Mouse (Mus musculus) lung, embryonic 16.5 days (tissue): ENCODE results near the gene Ier2. TPM values are rescaled to one million over a fixed set of nuclear protein-coding genes. Genes with fewer than 3 reads are reported as not detected.
A peak's percentile ranks its signal among the peaks of the same experiment; 100 is the strongest.
"Not testable (repeated sequence)": the region's sequence is repeated elsewhere in the genome, so short reads cannot be mapped to it uniquely, and the experiment has no call there.

Source experiments
- ATAC-seq: fragments of 200-750 bp; cut with Nextera tagmentation; 2 replicates; pipeline ENCODE4 v1.8.0; 2017; ENCODE audit warnings: low read depth, mild to moderate bottlenecking, moderate library complexity
- H3K27ac ChIP-seq: fragments of 300-500 bp; sonication (generic); 2 replicates; pipeline ENCODE4 v1.5.1; 2014; ENCODE audit warnings: mild to moderate bottlenecking, control low read depth, low read length
- H3K27me3 ChIP-seq: fragments of 300-500 bp; sonication (generic); 2 replicates; pipeline ENCODE4 v1.6.1; 2014; ENCODE audit warnings: low read depth, low read length, mixed read lengths; ENCODE audit not compliant: control insufficient read depth, insufficient read depth
- H3K36me3 ChIP-seq: fragments of 300-500 bp; sonication (generic); 2 replicates; pipeline ENCODE4 v1.6.1; 2014; ENCODE audit warnings: low read length; ENCODE audit not compliant: control insufficient read depth, insufficient read depth
- H3K4me1 ChIP-seq: fragments of 300-500 bp; sonication (generic); replicated peaks from 2 replicates; pipeline ENCODE4 v1.6.1; 2014; ENCODE audit warnings: low read length, mixed read lengths; ENCODE audit not compliant: control insufficient read depth, insufficient read depth
- H3K4me2 ChIP-seq: fragments of 300-500 bp; sonication (generic); 2 replicates; pipeline ENCODE4 v1.6.1; 2014; ENCODE audit warnings: low read depth, low read length, control low read depth
- H3K4me3 ChIP-seq: fragments of 300-500 bp; sonication (generic); 2 replicates; pipeline ENCODE4 v1.5.1; 2014; ENCODE audit warnings: mild to moderate bottlenecking, low read length, control low read depth
- H3K9ac ChIP-seq: fragments of 300-500 bp; sonication (generic); 2 replicates; pipeline ENCODE4 v1.6.1; 2014; ENCODE audit warnings: low read length, control low read depth
- H3K9me3 ChIP-seq: fragments of 300-500 bp; sonication (generic); 2 replicates; pipeline ENCODE4 v1.6.1; 2016; ENCODE audit warnings: low read length; ENCODE audit not compliant: control insufficient read depth
- WGBS: fragments of 180-500 bp; shearing (Covaris S2); extraction: QIAGEN DNeasy Blood & Tissue Kit; methylation state at CpG from one replicate; pipeline ENCODE4 v1.1.7; 2014; 5-methylcytosine and 5-hydroxymethylcytosine counted together
- polyA plus RNA-seq: library from polyadenylated mRNA; unstranded; fragments of >200 nt; fragmentation: Nextera tagmentation; extraction: Ambion mirVana; gene quantifications from 2 replicates; pipeline ENCODE4 v1.2.1, GENCODE M21; 2015

Ier2 gene
- polyA plus RNA-seq, 1 experiment from 2014 or later: 83.2 TPM

DNA sequence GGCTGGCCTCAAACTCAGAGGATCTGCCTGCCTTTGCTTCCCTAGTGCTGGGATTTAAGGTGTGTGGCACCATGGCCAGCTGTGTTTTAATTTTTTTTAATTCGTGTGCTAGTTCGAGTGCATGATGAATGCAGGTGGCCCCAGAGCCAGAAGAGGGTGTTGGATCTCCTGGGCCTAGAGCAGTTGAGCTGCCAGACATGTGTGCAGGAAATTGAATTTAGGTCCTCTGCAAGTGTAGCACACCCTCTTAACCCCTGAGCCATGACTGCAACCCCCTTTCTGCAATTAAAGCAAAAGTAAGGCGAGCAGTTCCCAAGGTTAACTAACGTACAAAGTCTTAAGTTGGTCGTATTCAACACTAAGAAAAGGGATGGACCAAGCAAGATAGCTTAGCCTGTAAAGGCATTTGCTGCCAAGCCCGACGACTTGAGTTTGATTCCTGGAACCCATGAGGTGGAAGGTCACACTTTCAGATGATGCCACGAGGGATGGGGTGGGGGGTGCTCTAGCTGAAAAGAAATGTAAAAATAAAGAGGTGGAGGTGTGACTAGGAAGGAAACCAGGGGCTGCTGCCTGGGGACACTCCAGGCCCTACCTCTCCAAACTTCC, 24.6 kb downstream of the Ier2 start:
- no peaks in the 10 kb centered on the region for H3K9me3 ChIP-seq
- 37% methylated on average over 8 of the region's 8 CpGs for WGBS
- H3K4me1 ChIP-seq: peaks cover 33% of the 10 kb centered on the region
- peak overlapping the region; percentile 96 for H3K4me2 ChIP-seq
- no peak for ATAC-seq
- no peaks in the 10 kb centered on the region for H3K27me3 ChIP-seq
- peak overlapping the region; percentile 61 for H3K4me3 ChIP-seq
- no peaks in the 10 kb centered on the region for H3K36me3 ChIP-seq
- H3K9ac ChIP-seq: peak overlapping the region; percentile 82
- no peak overlapping the region for H3K27ac ChIP-seq

DNA sequence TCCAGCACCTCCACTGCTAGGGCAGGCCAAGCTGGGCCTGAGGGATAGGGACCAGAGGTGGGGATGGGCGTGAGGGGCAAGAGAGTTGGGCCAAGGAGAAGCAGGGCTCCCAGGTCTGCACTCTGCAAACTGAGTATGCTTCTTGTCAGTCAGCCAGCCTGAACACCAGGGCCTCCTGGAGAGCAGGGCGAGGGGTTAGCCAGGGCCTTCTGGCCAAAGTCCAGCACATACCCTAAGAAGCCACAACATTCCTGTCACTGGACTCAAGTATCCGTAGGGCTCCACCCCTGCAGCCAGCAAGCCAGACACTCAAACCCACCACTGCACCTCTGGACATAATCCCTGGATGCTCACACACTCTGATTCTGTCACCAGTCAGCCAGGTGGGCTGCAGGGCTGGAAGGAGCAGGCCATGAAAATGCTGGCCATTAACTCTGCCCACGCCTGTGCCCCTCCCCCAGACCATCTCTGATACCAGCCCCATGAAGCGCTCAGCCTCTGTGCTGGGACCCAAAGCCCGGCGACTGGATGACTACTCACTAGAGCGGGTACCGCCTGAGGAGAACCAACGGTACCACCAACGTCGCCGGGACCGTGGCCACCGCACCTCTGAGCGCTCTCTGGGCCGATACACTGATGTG, 26.5 kb downstream of the Ier2 start:
- Histone ChIP-seq H3K9me3 (no peaks in the 10 kb centered on the region), H3K4me1 (peaks cover 33% of the 10 kb centered on the region), H3K4me2 (peak overlapping the region; percentile 20; the same call in 1 of the 2 replicates), H3K27me3 (no peaks in the 10 kb centered on the region), H3K36me3 (no peaks in the 10 kb centered on the region), H3K9ac (peak overlapping the region; percentile 57), H3K27ac (peak overlapping the region; percentile 79), H3K4me3 (no peak overlapping the region)
- 72% methylated on average over 17 of the region's 17 CpGs for WGBS
- ATAC-seq: peak; percentile 3; the same call in 1 of the 2 replicates

DNA sequence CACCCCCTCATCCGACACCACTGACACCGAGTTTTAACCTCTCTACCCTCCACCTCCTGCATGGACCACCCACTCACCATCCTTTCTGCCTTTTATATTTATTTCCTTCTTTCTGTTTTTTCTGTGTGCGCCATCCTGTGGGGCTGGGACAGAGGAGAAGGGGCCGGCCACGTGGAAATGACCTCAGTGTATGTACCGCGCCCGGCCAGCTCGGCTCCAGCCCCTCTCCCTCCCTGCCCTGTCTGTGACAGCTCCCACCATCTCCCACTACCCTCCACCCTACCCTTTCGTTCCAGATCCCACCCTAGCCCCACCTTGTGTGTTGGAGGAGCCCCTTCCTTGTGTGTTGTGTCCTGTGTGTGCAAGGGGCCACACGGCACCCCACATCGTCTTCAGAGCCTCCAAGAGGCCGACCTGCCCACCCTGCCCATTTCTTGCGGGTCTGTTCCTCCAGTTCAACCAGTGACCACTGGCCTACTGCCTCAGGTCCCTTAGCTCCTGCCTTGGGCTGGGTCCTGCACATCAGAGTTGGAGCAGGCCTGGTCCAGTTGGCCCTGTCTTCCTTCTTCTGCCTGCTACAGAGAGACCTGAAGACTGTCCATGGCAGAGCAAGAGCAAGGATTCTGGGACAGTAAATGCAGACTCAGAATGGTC, 27.1 kb downstream of the Ier2 start:
- H3K4me1 ChIP-seq: peaks cover 33% of the 10 kb centered on the region
- H3K4me3 ChIP-seq: no peak overlapping the region
- no peaks in the 10 kb centered on the region for H3K9me3 ChIP-seq
- H3K4me2 ChIP-seq: peak overlapping the region; percentile 20; the same call in 1 of the 2 replicates
- peak overlapping the region; percentile 79 for H3K27ac ChIP-seq
- 59% methylated on average over 14 of the region's 14 CpGs for WGBS
- peak overlapping the region; percentile 57 for H3K9ac ChIP-seq
- no peak for ATAC-seq
- H3K36me3 ChIP-seq: no peaks in the 10 kb centered on the region
- no peaks in the 10 kb centered on the region for H3K27me3 ChIP-seq

DNA sequence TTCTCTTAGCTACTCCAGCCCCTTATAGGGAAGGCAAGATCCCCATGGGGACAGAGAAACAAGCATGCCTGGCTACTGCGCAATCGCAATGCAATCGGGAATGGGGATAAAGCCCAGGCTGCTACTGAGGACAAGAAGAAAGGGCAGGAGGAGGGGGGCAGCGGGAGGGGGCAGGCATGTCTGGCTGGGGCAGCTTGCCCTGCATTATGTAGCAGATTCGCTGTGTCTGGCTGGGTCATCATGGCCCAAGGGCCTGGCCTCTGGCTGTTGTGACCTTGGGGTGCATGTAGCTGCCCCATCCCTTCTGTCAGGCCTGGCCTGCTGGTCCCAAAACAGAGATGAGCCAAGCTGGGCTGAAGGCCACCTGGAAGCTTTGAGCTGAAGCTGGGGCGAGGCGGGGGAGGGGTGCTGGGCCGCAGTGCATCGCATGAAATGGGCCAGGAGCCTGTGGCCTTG, 27.8 kb downstream of the Ier2 start:
- no peak overlapping the region for H3K4me2 ChIP-seq
- ATAC-seq: no peak
- H3K9me3 ChIP-seq: no peaks in the 10 kb centered on the region
- H3K4me3 ChIP-seq: no peak overlapping the region
- no peaks in the 10 kb centered on the region for H3K27me3 ChIP-seq
- peak overlapping the region; percentile 32; the same call in 1 of the 2 replicates for H3K9ac ChIP-seq
- 62% methylated on average over 9 of the region's 9 CpGs for WGBS
- H3K27ac ChIP-seq: no peak overlapping the region
- H3K36me3 ChIP-seq: no peaks in the 10 kb centered on the region
- H3K4me1 ChIP-seq: peaks cover 29% of the 10 kb centered on the region

DNA sequence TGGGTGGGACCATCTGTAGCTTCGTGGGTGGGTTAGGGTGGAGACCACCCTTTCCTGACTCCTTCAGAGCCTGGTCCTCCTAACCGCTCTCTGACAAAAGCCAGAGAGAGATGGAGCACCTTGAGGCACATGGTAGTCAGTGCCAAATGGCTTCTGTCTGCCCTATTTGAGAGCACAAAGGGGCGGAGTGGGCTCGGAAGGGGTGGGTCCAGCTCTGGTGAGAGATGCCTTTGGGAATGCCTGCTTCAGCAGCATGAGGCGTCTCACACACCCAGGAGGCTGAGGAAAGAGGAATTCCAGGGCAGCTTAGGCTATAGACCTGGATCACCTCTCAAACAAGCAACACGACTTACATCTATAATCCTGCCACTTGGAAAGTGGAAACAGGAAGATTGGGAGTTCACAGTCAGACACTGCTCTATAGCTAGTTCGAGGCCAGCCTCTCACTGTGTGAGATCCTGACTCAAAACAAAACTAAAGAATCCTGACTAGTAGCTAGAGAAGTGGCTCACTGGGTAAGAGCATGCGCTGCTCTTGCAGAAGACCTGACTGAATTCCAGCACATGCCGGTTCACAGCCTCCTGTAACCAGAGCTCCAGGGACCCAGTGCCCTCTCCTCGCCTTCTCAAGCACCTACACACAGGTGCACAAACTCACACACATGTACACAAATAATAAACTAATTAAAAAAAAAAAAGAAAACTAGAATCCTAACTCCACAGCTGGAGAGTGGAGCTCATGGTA, 28.6 kb downstream of the Ier2 start:
- Histone ChIP-seq H3K4me3 (no peak overlapping the region), H3K27ac (no peak overlapping the region), H3K36me3 (no peaks in the 10 kb centered on the region), H3K27me3 (no peaks in the 10 kb centered on the region), H3K9me3 (no peaks in the 10 kb centered on the region), H3K4me2 (no peak overlapping the region), H3K4me1 (peaks cover 29% of the 10 kb centered on the region), H3K9ac (peak overlapping the region; percentile 23; the same call in 1 of the 2 replicates)
- 36% methylated on average over 10 of the region's 10 CpGs for WGBS
- ATAC-seq: no peak

DNA sequence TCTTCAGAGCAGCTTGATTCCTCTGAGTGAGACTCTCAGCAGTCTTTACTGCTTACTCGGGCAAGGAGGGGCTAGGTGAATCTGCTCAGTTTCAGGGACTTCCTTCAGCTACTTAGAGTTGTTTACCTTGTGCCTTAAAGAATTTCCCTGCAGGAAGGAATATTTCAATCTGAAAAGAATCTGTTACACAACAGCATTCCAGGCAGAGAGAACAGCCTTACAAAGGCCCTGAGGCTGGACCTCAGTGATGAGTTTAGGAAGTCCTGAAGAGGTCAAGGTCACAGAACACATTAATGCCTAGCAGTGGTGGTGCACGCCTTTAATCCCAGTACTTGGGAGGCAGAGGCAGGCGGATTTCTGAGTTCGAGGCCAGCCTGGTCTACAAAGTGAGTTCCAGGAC, 30.8 kb downstream of the Ier2 start:
- no peaks in the 10 kb centered on the region for H3K9me3 ChIP-seq
- ATAC-seq: no peak
- no peak overlapping the region for H3K27ac ChIP-seq
- no peaks in the 10 kb centered on the region for H3K27me3 ChIP-seq
- peaks cover 22% of the 10 kb centered on the region for H3K4me1 ChIP-seq
- H3K4me2 ChIP-seq: no peak overlapping the region
- H3K36me3 ChIP-seq: no peaks in the 10 kb centered on the region
- no peak overlapping the region for H3K9ac ChIP-seq
- H3K4me3 ChIP-seq: no peak overlapping the region
- 83% methylated on average over 4 of the region's 4 CpGs for WGBS

DNA sequence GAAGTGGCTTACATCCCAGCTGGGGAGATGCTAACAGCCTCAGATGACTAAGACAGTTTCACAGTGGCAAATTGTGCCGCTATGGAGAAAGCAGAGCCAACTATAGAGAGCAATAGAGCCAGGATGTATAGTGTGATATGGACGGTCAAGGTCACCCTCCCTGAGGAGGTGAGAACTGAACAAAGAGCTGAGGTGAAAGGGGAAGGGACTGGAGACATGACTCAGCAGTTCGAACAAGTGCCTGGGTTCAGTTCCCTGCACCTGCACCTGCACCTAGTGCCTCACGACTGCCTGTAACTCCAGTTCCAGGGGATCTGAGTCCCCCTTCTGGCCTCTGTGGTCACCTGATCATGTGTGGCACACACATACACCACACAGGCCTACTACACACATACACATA, 32.5 kb downstream of the Ier2 start:
- no peak for ATAC-seq
- Histone ChIP-seq H3K4me2 (no peak overlapping the region), H3K27me3 (no peaks in the 10 kb centered on the region), H3K36me3 (no peaks in the 10 kb centered on the region), H3K27ac (no peak overlapping the region), H3K4me1 (peaks cover 8% of the 10 kb centered on the region), H3K9ac (no peak overlapping the region), H3K4me3 (no peak overlapping the region), H3K9me3 (no peaks in the 10 kb centered on the region)
- 69% methylated on average over 4 of the region's 4 CpGs for WGBS

DNA sequence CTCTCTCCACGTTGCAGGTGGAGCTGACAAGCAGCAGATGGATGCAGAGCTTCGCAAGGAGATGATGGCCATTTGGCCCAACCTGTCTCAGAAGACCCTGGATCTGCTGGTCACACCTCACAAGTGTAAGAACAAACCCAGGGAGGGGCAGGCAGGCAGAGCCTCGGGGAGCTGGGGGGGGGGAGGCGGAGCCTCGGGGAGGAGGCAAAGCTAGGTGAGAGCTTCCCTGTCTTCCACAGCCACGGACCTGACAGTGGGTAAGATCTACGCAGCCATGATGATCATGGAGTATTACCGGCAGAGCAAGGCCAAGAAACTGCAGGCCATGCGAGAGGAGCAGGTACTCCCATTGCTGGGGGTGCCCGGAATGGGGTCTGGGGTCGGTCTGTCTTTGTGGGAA, 33.1 kb downstream of the Ier2 start:
- H3K9ac ChIP-seq: no peak overlapping the region

DNA sequence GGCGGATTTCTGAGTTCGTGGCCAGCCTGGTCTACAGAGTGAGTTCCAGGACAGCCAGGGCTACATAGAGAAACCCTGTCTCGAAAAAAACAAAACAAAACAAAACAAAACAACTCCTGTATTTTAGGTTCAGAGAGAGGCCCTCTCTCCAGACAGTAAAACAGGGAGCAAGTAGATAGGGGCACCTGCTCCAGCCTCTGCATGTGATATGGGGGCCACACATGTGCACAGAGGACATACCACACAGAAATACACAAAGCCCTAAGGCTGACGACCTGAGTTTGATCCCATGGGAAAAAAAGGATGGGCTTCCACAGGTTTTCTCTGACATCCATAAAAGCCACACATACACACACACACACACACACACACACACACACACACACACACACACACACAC, 39.2 kb downstream of the Ier2 start:
- ATAC-seq: not testable (repeated sequence)

More for the DNA sequence above, 33.1 kb downstream of the Ier2 start:
- WGBS: 64% methylated on average over 11 of the region's 11 CpGs
- no peaks in the 10 kb centered on the region for H3K27me3 ChIP-seq
- peaks cover 3% of the 10 kb centered on the region; the same call in 1 of the 2 replicates for H3K4me1 ChIP-seq
- H3K9me3 ChIP-seq: no peaks in the 10 kb centered on the region
- ATAC-seq: no peak
- H3K4me2 ChIP-seq: no peak overlapping the region
- H3K36me3 ChIP-seq: no peaks in the 10 kb centered on the region
- H3K27ac ChIP-seq: no peak overlapping the region
- H3K4me3 ChIP-seq: no peak overlapping the region

More for the DNA sequence above, 39.2 kb downstream of the Ier2 start:
- not testable (repeated sequence) for H3K4me1 ChIP-seq, H3K27me3 ChIP-seq, H3K4me2 ChIP-seq, H3K36me3 ChIP-seq, H3K9me3 ChIP-seq, H3K4me3 ChIP-seq, H3K27ac ChIP-seq, H3K9ac ChIP-seq
- 81% methylated on average over 4 of the region's 4 CpGs for WGBS
